Mouse (Mus musculus) megakaryocyte, embryonic 14.5 days (primary cell): ENCODE data around the gene Crygn. TPM values are rescaled to one million over a fixed set of nuclear protein-coding genes. Genes with fewer than 3 reads are reported as not detected.

Experiments
- H3K27me3 ChIP-seq: replicated peaks from 2 replicates; pipeline ENCODE3; 2012; ENCODE audit warnings: inconsistent platforms
- H3K36me3 ChIP-seq: replicated peaks from 2 replicates; pipeline ENCODE3; 2012; ENCODE audit warnings: low read length, inconsistent platforms, mixed read lengths
- H3K4me1 ChIP-seq: 2 replicates; pipeline ENCODE4 v1.6.1; 2012; ENCODE audit warnings: inconsistent platforms
- H3K4me3 ChIP-seq: replicated peaks from 2 replicates; pipeline ENCODE3; 2012; ENCODE audit warnings: moderate library complexity, mild to moderate bottlenecking, inconsistent platforms
- H3K9me3 ChIP-seq: 2 replicates; pipeline ENCODE4 v1.6.1; 2012; ENCODE audit warnings: inconsistent platforms
- FLI1 ChIP-seq: IDR thresholded peaks from 2 replicates; pipeline ENCODE4 v1.6.1; 2012; ENCODE audit warnings: low read length, inconsistent platforms, mixed read lengths
- GATA1 ChIP-seq: IDR thresholded peaks from 3 replicates; pipeline ENCODE4 v1.6.1; 2012; ENCODE audit warnings: mixed read lengths, low read length, inconsistent platforms, borderline replicate concordance
- polyA plus RNA-seq: library from polyadenylated mRNA; stranded (reverse); fragments of >175 nt; gene quantifications from 2 replicates; pipeline ENCODE4 v1.2.3, GENCODE M21; 2012; ENCODE audit warnings: low replicate concordance; ENCODE audit not compliant: insufficient read depth

Crygn gene
- polyA plus RNA-seq, 1 experiment = not detected

GRCm38 (mm10) chr5:24750321-24751304, 7.2 kb downstream of the Crygn start:
- Histone ChIP-seq H3K9me3 (no peaks in the 10 kb centered on the region), H3K27me3 (peaks cover 34% of the 10 kb centered on the region), H3K4me1 (peaks cover 57% of the 10 kb centered on the region), H3K36me3 (no peaks in the 10 kb centered on the region), H3K4me3 (peak overlapping the region; percentile 95)
- no peak for TF ChIP-seq FLI1
- TF ChIP-seq GATA1 = no peak

DNA sequence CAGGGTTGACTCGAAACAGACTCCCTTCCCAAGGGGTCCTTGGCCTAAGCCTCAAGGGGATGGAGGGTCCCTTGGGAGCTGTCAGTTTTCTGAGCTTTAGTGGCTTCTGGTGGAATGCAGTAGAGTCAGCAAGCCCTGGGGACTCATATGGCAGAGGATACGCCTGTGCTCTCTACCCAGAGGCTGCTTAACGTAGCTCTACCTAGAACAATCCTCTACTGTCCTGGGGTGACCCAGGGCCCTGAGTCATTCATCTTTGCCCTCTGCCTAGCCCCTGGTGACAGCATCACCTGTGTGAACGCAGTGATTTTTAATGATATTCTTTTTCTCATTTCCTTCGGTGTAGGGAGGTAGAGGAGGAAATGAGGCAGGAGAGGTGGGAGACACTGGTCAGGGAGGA, 8.1 kb downstream of the Crygn start:
- Histone ChIP-seq H3K27me3 (peaks cover 33% of the 10 kb centered on the region), H3K9me3 (no peaks in the 10 kb centered on the region), H3K36me3 (no peaks in the 10 kb centered on the region), H3K4me3 (peak overlapping the region; percentile 95), H3K4me1 (peaks cover 61% of the 10 kb centered on the region)
- TF ChIP-seq GATA1 (no peak), FLI1 (no peak)

DNA sequence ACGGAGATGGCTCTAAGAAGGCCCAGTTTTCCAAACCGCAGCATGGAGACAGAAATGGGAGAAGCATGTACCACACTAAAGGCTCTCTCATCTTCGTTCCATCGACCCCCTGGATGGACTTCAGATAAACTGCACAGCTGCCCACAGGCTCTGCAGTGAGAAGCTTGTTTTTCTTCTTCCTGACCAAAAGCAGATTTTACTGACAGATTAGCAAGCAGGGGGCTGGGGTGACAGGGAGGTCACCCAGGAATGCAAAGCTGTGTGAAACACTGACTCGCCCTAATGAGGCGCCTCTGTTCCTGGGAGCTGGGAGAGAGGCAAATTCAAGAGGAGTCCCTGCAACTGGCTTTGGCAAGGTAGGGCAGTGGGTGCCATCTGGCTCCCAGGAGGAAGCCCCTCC, 10.3 kb downstream of the Crygn start:
- Histone ChIP-seq H3K36me3 (no peaks in the 10 kb centered on the region), H3K9me3 (no peaks in the 10 kb centered on the region), H3K4me3 (no peak overlapping the region), H3K4me1 (peaks cover 62% of the 10 kb centered on the region), H3K27me3 (peaks cover 31% of the 10 kb centered on the region)
- no peak for TF ChIP-seq GATA1
- TF ChIP-seq FLI1 = no peak

- peaks cover 40% of the 10 kb centered on the region for H3K27me3 ChIP-seq
- H3K4me1 ChIP-seq = peaks cover 57% of the 10 kb centered on the region
- H3K9me3 ChIP-seq = no peaks in the 10 kb centered on the region
- H3K4me3 ChIP-seq = no peak overlapping the region
- TF ChIP-seq FLI1 = no peak
- no peaks in the 10 kb centered on the region for H3K36me3 ChIP-seq
Observed at GRCm38 (mm10) chr5:24743956-24744355, 13.9 kb downstream of the Crygn start.

GRCm38 (mm10) chr5:24741172-24741885, 16.5 kb downstream of the Crygn start:
- Histone ChIP-seq H3K4me3 (no peak overlapping the region), H3K9me3 (no peaks in the 10 kb centered on the region; the same call in 1 of the 2 replicates), H3K36me3 (no peaks in the 10 kb centered on the region), H3K4me1 (peaks cover 53% of the 10 kb centered on the region), H3K27me3 (peaks cover 34% of the 10 kb centered on the region)
- TF ChIP-seq FLI1 (no peak), GATA1 (no peak)

GRCm38 (mm10) chr5:24739141-24739753, 18.6 kb downstream of the Crygn start:
- Histone ChIP-seq H3K27me3 (peaks cover 28% of the 10 kb centered on the region), H3K4me1 (peaks cover 38% of the 10 kb centered on the region), H3K36me3 (no peaks in the 10 kb centered on the region), H3K9me3 (no peaks in the 10 kb centered on the region; the same call in 1 of the 2 replicates), H3K4me3 (peak overlapping the region; percentile 82)
- TF ChIP-seq GATA1 (no peak), FLI1 (no peak)

GRCm38 (mm10) chr5:24738517-24738916, 19.3 kb downstream of the Crygn start:
- peaks cover 44% of the 10 kb centered on the region for H3K4me1 ChIP-seq
- TF ChIP-seq FLI1 (no peak), GATA1 (no peak)
- H3K36me3 ChIP-seq = no peaks in the 10 kb centered on the region
- H3K27me3 ChIP-seq = peaks cover 28% of the 10 kb centered on the region
- H3K4me3 ChIP-seq = no peak overlapping the region
- H3K9me3 ChIP-seq = no peaks in the 10 kb centered on the region; the same call in 1 of the 2 replicates

- TF ChIP-seq GATA1 (no peak), FLI1 (no peak)
- Histone ChIP-seq H3K4me3 (no peak overlapping the region), H3K27me3 (peaks cover 28% of the 10 kb centered on the region), H3K4me1 (peaks cover 46% of the 10 kb centered on the region), H3K9me3 (no peaks in the 10 kb centered on the region; the same call in 1 of the 2 replicates), H3K36me3 (no peaks in the 10 kb centered on the region)
Observed at GRCm38 (mm10) chr5:24737595-24737994, 20.2 kb downstream of the Crygn start.

DNA sequence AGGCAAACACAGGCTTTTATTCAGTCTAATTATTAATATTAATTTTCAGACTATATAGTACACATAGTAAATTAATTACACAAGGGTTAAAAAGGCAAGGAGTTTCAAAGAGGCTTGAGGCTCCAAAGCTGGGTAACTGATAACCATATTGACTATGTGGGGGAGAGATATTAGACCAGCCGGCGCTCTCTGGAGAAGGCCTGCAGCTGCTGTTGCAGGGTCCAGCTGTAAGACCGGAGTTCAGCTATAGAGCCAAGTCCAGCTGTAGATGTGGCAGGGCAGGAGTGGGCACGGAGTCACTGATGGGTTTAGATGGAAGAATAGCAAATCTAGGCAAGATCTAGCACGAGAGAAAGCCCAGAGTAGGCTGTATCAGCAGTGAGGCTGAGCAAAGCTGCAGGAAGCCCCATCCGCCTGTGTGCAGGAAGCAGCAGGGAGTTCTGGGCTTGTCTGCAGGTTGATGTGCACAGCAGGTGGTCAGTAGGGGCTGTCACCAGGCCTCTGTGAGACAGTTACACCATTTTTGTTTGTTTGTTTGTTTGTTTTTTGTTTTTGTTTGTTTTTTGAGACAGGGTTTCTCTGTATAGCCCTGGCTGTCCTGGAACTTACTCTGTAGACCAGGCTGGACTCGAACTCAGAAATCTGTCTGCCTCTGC, 23.9 kb downstream of the Crygn start:
- H3K36me3 ChIP-seq = no peaks in the 10 kb centered on the region
- TF ChIP-seq GATA1 (no peak), FLI1 (no peak)

More for the DNA sequence above, 23.9 kb downstream of the Crygn start:
- Histone ChIP-seq H3K4me3 (no peak overlapping the region), H3K9me3 (peaks cover 17% of the 10 kb centered on the region), H3K27me3 (peaks cover 52% of the 10 kb centered on the region), H3K4me1 (peaks cover 42% of the 10 kb centered on the region)
